Mouse (Mus musculus) Muller cell, postnatal 12 days (primary cell): Measurements from ENCODE around the gene Atp2b2.

Experiments used
- DNase-seq: peaks from one replicate; pipeline ENCODE4 v3.0.0-alpha.2; 2015; ENCODE audit errors: inconsistent ontology term

Gene Atp2b2

GRCm38 (mm10) chr6:114012834-114013233 is 29.6 kb downstream of the Atp2b2 start:
- peak; percentile 84 for DNase-seq

DNA sequence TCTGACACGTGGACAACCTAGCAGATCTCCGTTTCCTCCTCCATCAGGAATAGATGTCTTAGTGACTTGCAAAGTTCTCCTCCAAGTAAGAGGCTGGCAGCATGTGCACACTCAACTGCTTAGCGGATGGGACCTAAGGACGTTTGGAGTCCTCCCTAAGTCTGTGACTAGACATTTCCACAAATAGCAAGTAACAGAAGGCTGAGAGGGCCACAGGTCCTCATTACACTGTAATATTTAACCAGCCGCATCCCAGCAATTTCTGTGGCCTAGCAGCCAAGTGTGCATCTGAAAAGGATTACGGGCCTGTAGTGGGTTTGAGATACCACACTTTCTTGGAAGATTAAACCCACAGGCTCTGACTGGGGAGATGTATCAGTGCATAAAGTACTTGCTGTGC is 30.4 kb downstream of the Atp2b2 start:
- no peak for DNase-seq

- DNase-seq, result no peak
These were observed 38.6 kb downstream of the Atp2b2 start for GRCm38 (mm10) chr6:114003796-114004195.

- DNase-seq, result no peak
These were observed 41.5 kb downstream of the Atp2b2 start for GRCm38 (mm10) chr6:114000928-114001327.

GRCm38 (mm10) chr6:114000304-114000703 is 42.1 kb downstream of the Atp2b2 start:
- no peak for DNase-seq

DNA sequence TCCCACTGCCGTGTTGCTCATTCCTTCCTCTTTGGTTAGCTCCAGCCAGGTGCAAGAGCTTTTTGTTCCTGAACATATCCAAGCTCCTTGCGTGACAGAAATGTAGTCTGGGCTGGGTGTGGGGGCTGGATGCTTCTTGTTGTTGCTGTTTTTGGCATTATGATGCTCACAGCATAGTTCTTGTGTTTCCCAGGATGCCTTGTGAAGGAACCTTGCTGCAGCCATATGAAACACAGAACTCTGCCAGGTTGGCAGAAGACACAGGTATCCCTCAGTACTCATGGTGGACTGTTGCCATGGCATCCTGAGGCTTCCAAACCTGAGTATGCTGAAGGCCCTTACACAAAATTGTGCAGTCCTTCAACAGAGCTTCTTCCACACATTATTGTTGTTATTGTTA is 44.0 kb downstream of the Atp2b2 start:
- no peak for DNase-seq

- DNase-seq, result no peak
These were observed 48.2 kb downstream of the Atp2b2 start for GRCm38 (mm10) chr6:113994176-113994575.

DNA sequence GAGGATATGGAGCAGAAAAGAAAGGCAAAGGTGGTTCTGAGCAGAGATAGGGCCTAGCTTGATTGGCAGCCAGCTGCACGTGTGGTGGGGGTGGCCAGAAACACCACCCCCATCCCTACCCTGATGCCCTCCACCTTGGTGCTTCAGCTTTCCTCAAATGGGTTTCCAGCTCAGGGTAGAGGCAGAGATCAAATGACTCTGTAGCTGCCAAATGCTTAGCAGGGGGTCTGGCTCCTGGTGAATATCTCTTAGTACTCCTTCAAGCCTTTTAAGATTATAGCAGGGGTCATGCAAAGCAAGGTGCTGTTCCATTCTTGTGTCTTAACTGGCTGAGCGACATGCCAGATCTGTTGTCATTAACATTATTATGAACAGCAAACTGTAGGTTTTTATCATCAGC is 50.3 kb downstream of the Atp2b2 start:
- no peak for DNase-seq

DNA sequence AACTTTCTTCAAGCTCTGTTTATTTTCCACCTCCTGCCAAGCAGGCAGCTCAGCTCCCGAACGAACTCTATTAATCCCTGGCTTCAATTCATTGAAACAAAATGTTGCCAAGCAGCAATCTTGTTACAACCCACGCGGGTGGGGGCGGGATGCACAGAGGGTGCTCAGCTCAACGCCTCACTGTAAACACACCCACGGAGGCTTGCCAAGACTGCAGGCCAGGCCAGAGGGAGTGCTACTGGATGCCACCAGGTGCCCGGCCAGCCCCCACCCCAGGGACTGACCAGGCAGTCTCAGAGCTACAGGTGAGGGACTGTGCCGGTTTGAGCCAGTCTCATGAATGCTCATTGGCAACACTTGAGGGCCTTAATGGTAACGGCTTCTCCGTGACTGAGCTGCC is 50.9 kb downstream of the Atp2b2 start:
- peak; percentile 63 for DNase-seq

- no peak for DNase-seq
These were observed 52.4 kb downstream of the Atp2b2 start for GRCm38 (mm10) chr6:113990044-113990443.

- no peak for DNase-seq
These were observed 53.9 kb downstream of the Atp2b2 start for GRCm38 (mm10) chr6:113988521-113988920.

- DNase-seq, result no peak
These were observed 55.7 kb downstream of the Atp2b2 start for GRCm38 (mm10) chr6:113986671-113987070.

DNA sequence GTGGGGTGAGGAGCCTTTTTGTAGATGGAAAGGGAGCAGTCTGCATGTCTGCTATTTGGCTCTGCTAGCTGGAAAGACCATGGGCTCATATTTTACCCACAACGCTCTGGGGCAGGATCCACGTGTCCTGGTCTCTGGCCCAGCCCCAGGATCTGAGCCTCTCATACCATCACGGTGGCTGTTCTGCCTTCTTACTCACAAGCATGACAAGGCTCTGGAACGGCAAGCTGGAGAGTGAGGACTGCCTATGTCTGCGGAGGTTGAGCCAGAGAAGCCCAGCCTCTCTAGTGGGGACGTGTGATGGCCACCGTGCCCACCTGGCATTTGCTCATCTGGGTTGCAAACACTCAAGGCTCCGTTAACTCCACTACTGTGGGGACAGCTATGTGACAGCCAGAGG is 63.7 kb downstream of the Atp2b2 start:
- DNase-seq, result no peak

DNA sequence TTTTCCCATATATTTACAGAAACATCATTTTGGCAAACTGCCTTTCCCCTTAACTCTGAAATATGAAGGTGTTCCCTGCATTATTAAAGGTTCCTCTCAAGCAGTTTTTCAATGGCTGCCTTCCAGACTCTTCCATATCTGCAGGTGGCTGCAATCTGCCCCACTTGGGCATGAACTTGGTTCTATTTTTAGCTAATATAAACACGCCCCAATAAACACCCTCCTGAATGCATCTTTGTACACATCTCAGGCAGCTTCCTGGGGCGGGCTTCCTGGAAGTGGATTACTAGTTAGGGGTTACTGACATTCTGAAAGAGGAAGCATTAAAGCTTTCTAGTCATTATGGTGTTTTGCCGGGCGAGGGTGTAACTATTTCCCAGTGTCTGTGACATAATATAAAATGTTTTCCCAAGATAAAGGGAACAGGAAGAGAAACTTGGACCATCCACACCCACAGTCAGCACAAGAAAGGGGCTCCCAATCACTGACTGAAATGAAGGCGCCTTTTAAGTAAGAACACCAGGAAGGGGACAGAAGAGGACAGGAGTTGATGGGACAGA is 64.2 kb downstream of the Atp2b2 start:
- no peak for DNase-seq

GRCm38 (mm10) chr6:113970900-113971299 is 71.5 kb downstream of the Atp2b2 start:
- no peak for DNase-seq

DNA sequence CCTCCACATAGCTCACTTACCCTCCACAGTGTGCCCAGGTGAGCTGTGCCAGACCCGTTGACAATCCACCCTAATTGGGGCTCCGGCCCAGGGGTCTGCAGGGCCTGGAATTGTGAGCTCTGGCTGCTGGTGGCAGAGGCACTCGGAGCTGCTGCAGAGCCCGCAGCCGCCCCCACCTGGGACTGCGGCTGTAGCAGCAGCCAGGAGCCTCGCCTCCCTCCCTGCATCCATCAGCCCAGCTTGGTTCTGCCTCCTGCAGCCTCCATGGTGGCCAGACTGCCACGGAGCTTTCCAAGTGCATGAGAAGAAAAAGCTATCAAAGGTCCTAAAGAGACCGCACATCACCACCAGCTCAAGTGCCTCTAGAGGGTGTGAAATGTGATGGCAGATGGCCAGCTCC is 71.9 kb downstream of the Atp2b2 start:
- DNase-seq, result no peak

DNA sequence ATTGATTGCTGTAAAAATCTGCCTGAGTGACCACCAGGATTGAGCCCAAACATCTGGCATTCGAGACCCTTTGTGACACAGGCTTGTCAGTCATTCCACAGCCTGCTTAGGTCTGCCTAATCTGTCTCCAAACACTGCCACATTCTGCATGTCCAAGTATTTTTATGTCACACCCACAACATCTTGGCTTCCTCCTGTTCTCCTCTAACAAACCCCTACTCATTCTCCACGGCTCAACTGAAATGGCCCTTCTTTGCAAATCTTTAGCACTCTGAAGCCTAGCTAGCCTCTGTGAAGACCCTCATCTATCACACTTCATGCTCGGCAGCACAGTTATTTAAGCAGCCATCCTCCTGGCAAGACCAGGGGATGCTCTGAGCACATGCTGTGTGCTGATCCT is 72.7 kb downstream of the Atp2b2 start:
- DNase-seq, result no peak

DNA sequence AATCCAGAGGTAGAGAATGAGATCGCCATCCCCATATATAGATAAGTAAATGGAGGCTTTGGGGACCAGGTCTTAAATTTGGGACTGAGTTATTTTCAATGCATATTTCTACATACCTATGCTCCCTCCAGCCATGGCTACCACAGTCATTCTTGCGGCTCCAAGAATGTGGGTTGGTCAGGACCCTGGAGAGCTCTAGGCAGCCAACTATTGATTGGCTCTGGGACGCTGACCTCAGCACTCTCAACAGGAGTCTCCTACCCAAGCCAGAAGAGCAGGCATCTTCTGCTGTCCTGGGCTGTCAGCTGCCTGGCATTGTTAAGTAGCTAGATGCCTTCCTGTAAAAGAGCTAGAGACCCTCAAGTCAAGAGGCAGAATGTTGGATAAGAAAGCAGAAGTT is 79.6 kb downstream of the Atp2b2 start:
- DNase-seq, result peak; percentile 67

DNA sequence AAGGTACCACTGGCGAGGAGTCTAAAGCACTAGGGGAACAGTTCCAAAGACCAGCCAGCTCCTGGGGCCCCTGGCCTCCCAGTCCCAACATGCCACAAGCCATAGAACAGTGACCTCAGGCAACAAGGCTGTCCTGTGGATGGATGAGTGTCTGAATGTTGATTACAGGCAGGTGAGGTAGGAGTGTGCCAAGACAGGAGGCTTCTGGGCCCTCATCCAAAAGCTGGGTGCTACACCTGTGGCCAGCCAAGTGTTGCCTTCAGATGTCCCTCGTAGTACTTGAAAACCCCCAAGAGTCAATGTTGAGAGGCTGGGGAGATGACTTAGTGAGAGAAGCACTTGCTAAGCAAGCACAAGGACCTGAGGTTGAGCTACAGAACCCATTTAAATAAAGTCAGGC is 80.8 kb downstream of the Atp2b2 start:
- DNase-seq, result no peak

DNA sequence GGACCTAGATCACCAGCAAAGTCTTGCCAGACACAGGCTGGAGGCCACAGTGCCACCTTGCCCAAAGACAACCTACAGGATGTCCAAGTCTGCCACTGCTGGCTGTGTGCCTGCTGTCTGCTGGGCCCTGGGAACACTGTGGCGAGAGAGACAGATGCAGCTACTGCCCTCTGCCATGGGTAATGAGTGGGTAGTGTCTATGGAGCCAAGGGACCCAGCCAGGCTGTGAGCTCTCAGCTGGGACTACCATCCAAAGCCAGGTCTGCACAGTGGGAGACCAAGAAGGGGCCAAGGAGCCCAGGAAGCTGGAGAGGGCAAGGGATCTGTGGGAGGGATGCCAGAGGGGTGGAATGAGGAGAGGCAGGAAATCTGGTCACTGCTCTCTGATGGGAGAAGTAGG is 83.1 kb downstream of the Atp2b2 start:
- no peak for DNase-seq

DNA sequence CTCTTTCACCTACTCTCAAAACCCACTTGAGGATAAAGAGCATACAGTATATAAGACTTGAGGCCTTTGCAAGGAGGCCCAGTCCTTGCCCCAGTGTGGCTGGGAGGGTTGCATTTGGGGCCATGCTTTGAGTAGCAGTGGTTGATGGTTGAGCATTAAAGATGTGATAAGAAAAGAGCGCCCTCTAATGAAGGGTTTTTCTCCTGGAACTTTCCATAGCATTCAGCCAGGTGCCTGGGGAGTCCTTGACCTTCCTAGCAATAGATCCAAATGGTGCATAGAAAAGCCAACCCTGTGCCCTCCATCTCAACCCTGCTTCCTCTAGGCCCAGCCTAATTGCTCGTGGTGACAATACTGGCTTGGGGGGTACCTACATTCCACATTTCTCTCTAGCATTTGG is 83.7 kb downstream of the Atp2b2 start:
- DNase-seq, result no peak

DNA sequence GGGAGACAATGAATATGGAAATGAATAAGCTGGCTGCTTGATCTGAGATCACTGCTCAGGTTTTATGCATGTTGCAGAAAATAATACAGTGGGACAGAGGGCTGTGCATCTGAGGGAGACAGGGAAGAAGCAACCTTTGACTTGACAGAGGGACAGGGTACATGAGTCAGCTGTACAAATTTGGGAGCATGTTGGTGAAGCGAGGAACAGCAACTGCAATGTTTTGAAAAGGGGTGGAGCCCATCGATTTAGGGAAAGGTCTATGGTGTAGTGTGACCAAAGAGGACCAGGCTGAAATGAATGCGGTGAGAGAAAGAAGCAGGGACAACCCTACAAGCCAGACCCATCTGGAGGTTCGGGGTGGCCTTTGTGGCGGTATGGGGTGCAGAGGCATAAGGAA is 84.4 kb downstream of the Atp2b2 start:
- no peak for DNase-seq

- DNase-seq, result no peak
These were observed 85.0 kb downstream of the Atp2b2 start for GRCm38 (mm10) chr6:113957232-113957940.

DNA sequence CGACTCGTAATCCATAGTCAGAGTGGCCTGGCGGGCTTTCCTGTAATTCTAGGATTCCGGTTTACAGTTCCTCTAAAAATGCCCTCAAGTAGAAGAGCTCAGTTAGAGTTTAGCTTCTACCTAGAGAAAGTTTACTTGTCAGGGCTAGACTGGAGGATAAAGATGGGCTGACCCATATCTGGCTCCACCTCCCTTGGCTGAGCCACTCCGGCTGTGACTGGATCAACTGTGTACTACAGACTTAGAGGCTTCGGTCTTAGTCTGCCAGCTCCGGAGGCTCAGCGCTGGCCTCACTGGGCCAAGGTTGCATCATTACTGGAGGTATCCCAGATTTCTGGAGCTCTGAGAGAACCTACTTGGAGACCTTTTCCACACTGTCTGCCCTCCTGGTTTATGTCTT is 94.9 kb downstream of the Atp2b2 start:
- DNase-seq, result peak; percentile 68
